Mouse (Mus musculus): Measurements from ENCODE around the gene Trpm4. TPM values are rescaled to one million over a fixed set of nuclear protein-coding genes. Genes with fewer than 3 reads are reported as not detected.

Trpm4 gene
- total RNA-seq (2014; rRNA removed) (1.2 TPM in 2 replicates), polyA plus RNA-seq (2012; rRNA removed) (1.2 and 1.5 TPM in 2 replicates)

DNA sequence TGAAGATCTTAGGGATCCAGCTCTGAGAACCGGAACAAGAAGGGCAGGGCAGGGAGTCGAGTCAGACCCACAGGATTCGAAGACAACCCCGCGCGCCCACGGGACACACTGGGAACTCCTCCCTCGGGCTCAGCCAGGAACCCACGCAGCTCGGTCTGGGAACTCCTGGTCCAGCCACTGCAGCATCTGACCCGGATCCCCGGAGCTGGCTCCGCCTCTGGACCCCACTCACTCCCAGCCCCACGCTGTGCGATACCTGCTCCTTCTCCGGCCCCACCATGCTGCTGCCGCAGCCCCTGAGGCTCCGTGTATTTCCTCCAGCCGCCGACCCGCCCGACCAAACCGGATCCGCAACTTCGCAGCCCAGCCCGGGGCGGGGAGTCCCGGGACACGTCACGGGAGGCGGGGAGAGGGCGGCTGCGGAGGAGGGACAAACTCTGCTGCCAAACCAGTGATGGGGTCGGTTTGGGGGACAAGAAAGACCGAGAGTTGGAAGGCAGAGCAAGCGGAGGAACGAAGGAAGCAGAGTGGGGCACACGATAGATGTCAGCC is at the start of gene Trpm4:
Gene Trpm4 (minus strand): TSS at position 350 of the 552 bp plus-strand sequence.
- Histone ChIP-seq H3K27ac (replicated peaks; ENCODE audit: insufficient read depth, low read depth, low read length) (no peak within 1 kb of the TSS), H3K27me3 (ENCODE audit: control insufficient read depth, insufficient read depth, low read length) (peaks cover 4% of the 10 kb centered on the region; the same call in 1 of the 2 replicates), H3K79me2 (ENCODE audit: control insufficient read depth, insufficient read depth, low read length) (no peaks in the 10 kb centered on the region), H3K4me1 (ENCODE audit: control insufficient read depth, insufficient read depth, low read length) (no peaks in the 10 kb centered on the region; the same call in 1 of the 2 replicates), H3K36me3 (ENCODE audit: control insufficient read depth, insufficient read depth, low read length) (no peaks in the 10 kb centered on the region), H3K9ac (ENCODE audit: low read depth, low read length) (peak within 1 kb of the TSS; percentile 72), H3K4me3 (ENCODE audit: insufficient read depth, low read depth, low read length) (peak within 1 kb of the TSS; percentile 69)
- 2% methylated on average over 38 of the region's 38 CpGs for WGBS
- TF ChIP-seq CTCF (IDR thresholded peaks at IDR 0.05; ENCODE audit: low read depth, low read length) (no peak), POLR2A (IDR thresholded peaks at IDR 0.05; ENCODE audit: extremely low read depth, insufficient read depth, low read length) (0 out of 2 replicates have a peak, but pooled peaks have one; percentile 17)
- no peak for DNase-seq (ENCODE audit: extremely low read depth, low read depth, low spot score)

DNA sequence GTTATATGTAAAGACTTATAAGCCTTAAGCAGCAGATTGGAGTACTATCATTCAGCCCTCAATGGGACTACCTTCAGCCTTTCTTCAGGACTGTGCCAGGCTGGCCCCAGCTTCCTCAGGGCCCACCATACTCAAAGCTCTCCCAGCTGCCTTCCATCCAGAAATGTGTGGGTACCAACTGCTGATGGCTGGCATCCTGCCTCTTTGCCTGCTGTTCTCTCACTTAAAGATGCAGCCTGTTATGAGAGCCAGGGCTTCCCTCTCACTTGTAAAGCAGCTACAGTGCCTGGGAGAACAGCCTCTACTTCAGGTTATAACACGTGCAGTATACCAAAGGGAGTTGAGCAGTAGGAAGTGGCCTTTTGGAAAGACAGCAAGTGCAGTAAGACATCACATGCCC is 42.5 kb upstream of the Trpm4 start:
- Histone ChIP-seq H3K27me3 (ENCODE audit: control insufficient read depth, insufficient read depth, low read length) (no peaks in the 10 kb centered on the region), H3K9ac (ENCODE audit: low read depth, low read length) (no peak overlapping the region), H3K4me1 (ENCODE audit: control insufficient read depth, insufficient read depth, low read length) (no peaks in the 10 kb centered on the region), H3K79me2 (ENCODE audit: control insufficient read depth, insufficient read depth, low read length) (no peaks in the 10 kb centered on the region; the same call in 1 of the 2 replicates), H3K4me3 (ENCODE audit: insufficient read depth, low read depth, low read length) (no peak overlapping the region), H3K36me3 (ENCODE audit: control insufficient read depth, insufficient read depth, low read length) (peaks cover 31% of the 10 kb centered on the region; the same call in 1 of the 2 replicates), H3K27ac (replicated peaks; ENCODE audit: insufficient read depth, low read depth, low read length) (no peak overlapping the region)
- no peak for TF ChIP-seq POLR2A (IDR thresholded peaks at IDR 0.05; ENCODE audit: extremely low read depth, insufficient read depth, low read length)
- no peak for TF ChIP-seq CTCF (IDR thresholded peaks at IDR 0.05; ENCODE audit: low read depth, low read length)
- no peak for DNase-seq (ENCODE audit: extremely low read depth, low read depth, low spot score)
- 85% methylated on average over 1 of the region's 1 CpGs for WGBS

DNA sequence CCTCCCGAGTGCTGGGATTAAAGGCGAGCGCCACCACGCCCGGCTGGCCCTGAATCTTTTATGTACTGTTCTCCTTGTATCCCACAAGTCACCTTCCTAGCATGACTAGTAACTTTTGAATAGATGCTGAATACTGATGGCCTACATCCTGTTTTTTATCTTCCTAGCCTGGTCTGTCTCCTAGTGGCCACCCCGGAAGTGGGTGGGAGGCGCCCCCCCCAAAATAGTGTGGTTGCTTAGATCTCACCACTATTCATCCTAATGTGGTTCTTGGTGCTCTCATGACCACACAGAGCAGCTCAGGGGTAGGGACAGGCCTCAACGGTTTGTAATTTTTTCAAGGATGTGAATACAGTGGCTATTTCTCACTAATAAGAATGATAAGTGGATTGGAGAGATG is 41.0 kb upstream of the Trpm4 start:
- H3K9ac ChIP-seq (ENCODE audit: low read depth, low read length): no peak overlapping the region
- no peaks in the 10 kb centered on the region for H3K4me1 ChIP-seq (ENCODE audit: control insufficient read depth, insufficient read depth, low read length)
- TF ChIP-seq POLR2A (IDR thresholded peaks at IDR 0.05; ENCODE audit: extremely low read depth, insufficient read depth, low read length) (no peak), CTCF (IDR thresholded peaks at IDR 0.05; ENCODE audit: low read depth, low read length) (no peak)
- DNase-seq (ENCODE audit: extremely low read depth, low read depth, low spot score): no peak
- no peak overlapping the region for H3K4me3 ChIP-seq (ENCODE audit: insufficient read depth, low read depth, low read length)
- no peaks in the 10 kb centered on the region; the same call in 1 of the 2 replicates for H3K79me2 ChIP-seq (ENCODE audit: control insufficient read depth, insufficient read depth, low read length)
- no peaks in the 10 kb centered on the region for H3K27me3 ChIP-seq (ENCODE audit: control insufficient read depth, insufficient read depth, low read length)
- peaks cover 25% of the 10 kb centered on the region; the same call in 1 of the 2 replicates for H3K36me3 ChIP-seq (ENCODE audit: control insufficient read depth, insufficient read depth, low read length)
- H3K27ac ChIP-seq (replicated peaks; ENCODE audit: insufficient read depth, low read depth, low read length): no peak overlapping the region
- WGBS: 89% methylated on average over 8 of the region's 8 CpGs

DNA sequence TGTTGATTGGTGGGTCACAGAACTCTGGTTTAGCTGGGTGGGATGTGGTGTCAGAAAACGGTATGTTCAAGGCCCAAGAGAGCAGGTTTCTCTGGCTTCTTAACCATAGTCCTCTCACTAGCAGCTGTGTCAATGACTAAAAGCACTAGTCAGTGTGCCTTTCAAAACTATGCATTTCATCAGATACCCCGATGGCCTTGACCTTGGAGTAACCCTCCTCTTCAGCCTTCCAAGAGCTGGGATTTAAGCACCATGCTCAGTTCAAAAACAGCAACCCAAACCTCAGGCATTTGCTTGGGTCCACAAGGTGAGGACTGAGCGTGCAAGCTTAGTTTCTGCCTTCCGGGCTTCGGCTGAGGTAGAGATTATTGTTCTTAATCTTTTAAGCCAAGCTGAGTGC is 38.8 kb upstream of the Trpm4 start:
- H3K4me1 ChIP-seq (ENCODE audit: control insufficient read depth, insufficient read depth, low read length): no peaks in the 10 kb centered on the region
- H3K27me3 ChIP-seq (ENCODE audit: control insufficient read depth, insufficient read depth, low read length): no peaks in the 10 kb centered on the region
- TF ChIP-seq CTCF (IDR thresholded peaks at IDR 0.05; ENCODE audit: low read depth, low read length): no peak
- TF ChIP-seq POLR2A (IDR thresholded peaks at IDR 0.05; ENCODE audit: extremely low read depth, insufficient read depth, low read length): no peak
- H3K36me3 ChIP-seq (ENCODE audit: control insufficient read depth, insufficient read depth, low read length): peaks cover 17% of the 10 kb centered on the region; the same call in 1 of the 2 replicates
- no peak overlapping the region for H3K9ac ChIP-seq (ENCODE audit: low read depth, low read length)
- no peak for DNase-seq (ENCODE audit: extremely low read depth, low read depth, low spot score)
- H3K79me2 ChIP-seq (ENCODE audit: control insufficient read depth, insufficient read depth, low read length): no peaks in the 10 kb centered on the region; the same call in 1 of the 2 replicates
- H3K27ac ChIP-seq (replicated peaks; ENCODE audit: insufficient read depth, low read depth, low read length): no peak overlapping the region
- 79% methylated on average over 5 of the region's 5 CpGs for WGBS
- no peak overlapping the region for H3K4me3 ChIP-seq (ENCODE audit: insufficient read depth, low read depth, low read length)

DNA sequence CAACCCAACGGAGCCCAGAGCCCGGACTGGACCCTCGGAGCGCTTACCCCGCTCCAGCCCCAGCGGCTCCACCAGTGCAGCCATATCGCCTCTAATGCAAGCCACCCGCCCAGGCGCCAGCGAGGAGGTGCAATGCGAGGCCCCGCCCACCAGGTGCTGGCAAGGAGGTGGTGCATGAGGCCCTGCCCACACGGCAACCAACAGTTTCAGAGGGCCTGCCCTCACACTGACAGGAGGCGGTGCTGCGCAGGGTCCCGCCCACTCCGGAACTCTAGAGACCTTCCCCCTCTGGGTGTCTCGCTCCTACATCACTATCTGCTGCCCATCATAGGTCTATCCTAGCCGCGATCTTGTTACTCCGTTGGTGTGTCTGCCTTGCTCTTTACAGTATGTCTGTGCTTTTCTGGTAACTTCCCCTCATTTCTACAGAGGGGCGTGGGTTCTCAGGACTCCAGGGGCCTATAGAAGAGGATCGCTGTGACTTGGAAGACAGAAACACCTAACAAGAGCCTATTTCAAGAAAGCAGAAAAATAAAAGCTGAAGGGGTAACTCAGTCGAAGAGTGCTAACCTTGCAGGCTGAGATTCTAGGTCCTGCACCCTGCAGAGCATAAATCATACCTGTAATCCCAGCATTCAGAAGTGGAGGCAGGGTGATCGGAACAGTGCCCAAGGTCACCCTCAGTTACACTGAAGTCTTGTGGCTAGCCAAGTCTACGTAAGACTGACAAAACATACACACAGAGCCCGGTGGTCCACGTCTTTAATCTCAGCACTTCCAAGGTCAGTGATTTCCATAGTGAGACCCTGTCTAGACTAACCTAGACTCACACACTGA is 37.1 kb upstream of the Trpm4 start, which contains the start of gene Lin7b:
Gene Lin7b (minus strand): TSS at position 109 of the 837 bp plus-strand sequence.
- Histone ChIP-seq H3K36me3 (ENCODE audit: control insufficient read depth, insufficient read depth, low read length) (peaks cover 3% of the 10 kb centered on the region; the same call in 1 of the 2 replicates), H3K4me1 (ENCODE audit: control insufficient read depth, insufficient read depth, low read length) (no peaks in the 10 kb centered on the region), H3K9ac (ENCODE audit: low read depth, low read length) (no peak within 1 kb of the TSS), H3K27me3 (ENCODE audit: control insufficient read depth, insufficient read depth, low read length) (no peaks in the 10 kb centered on the region), H3K27ac (replicated peaks; ENCODE audit: insufficient read depth, low read depth, low read length) (no peak within 1 kb of the TSS), H3K79me2 (ENCODE audit: control insufficient read depth, insufficient read depth, low read length) (no peaks in the 10 kb centered on the region), H3K4me3 (ENCODE audit: insufficient read depth, low read depth, low read length) (peak within 1 kb of the TSS; percentile 53; the same call in 1 of the 2 replicates)
- 11% methylated on average over 28 of the region's 28 CpGs for WGBS
- TF ChIP-seq POLR2A (IDR thresholded peaks at IDR 0.05; ENCODE audit: extremely low read depth, insufficient read depth, low read length): no peak
- no peak for TF ChIP-seq CTCF (IDR thresholded peaks at IDR 0.05; ENCODE audit: low read depth, low read length)
- peak; percentile 51 for DNase-seq (ENCODE audit: extremely low read depth, low read depth, low spot score)
